Mouse (Mus musculus) kidney, embryonic 16.5 days (tissue): Measurements from ENCODE around the gene Trappc11. TPM values are rescaled to one million over a fixed set of nuclear protein-coding genes. Genes with fewer than 3 reads are reported as not detected.
A peak's percentile ranks its signal among the peaks of the same experiment; 100 is the strongest.
"Not testable (repeated sequence)": the region's sequence is repeated elsewhere in the genome, so short reads cannot be mapped to it uniquely, and the experiment has no call there.

ENCODE experiments used
- ATAC-seq: fragments of 200-750 bp; cut with Nextera tagmentation; 2 replicates; pipeline ENCODE4 v1.8.0; 2017; ENCODE audit warnings: moderate TSS enrichment; ENCODE audit not compliant: low FRiP score, low TSS enrichment
- H3K27ac ChIP-seq: fragments of 300-500 bp; sonication (generic); 2 replicates; pipeline ENCODE4 v1.5.1; 2014; ENCODE audit warnings: low read length
- H3K27me3 ChIP-seq: fragments of 300-500 bp; sonication (generic); 2 replicates; pipeline ENCODE4 v1.6.1; 2014; ENCODE audit warnings: low read length, control low read depth, mixed read lengths; ENCODE audit not compliant: insufficient read depth
- H3K36me3 ChIP-seq: fragments of 300-500 bp; sonication (generic); 2 replicates; pipeline ENCODE4 v1.6.1; 2014; ENCODE audit warnings: low read length, control low read depth, mixed read lengths; ENCODE audit not compliant: insufficient read depth
- H3K4me1 ChIP-seq: fragments of 300-500 bp; sonication (generic); 2 replicates; pipeline ENCODE4 v1.6.1; 2014; ENCODE audit warnings: low read length, control low read depth, mixed read lengths; ENCODE audit not compliant: insufficient read depth
- H3K4me2 ChIP-seq: fragments of 300-500 bp; sonication (generic); replicated peaks from 2 replicates; pipeline ENCODE4 v1.6.1; 2014; ENCODE audit warnings: low read depth, low read length
- H3K4me3 ChIP-seq: fragments of 300-500 bp; sonication (generic); 2 replicates; pipeline ENCODE4 v1.5.1; 2014; ENCODE audit warnings: mild to moderate bottlenecking, low read length
- H3K9ac ChIP-seq: fragments of 300-500 bp; sonication (generic); replicated peaks from 2 replicates; pipeline ENCODE4 v1.6.1; 2014; ENCODE audit warnings: low read length
- H3K9me3 ChIP-seq: fragments of 300-500 bp; sonication (generic); 2 replicates; pipeline ENCODE4 v1.6.1; 2016; ENCODE audit warnings: low read length, control low read depth
- WGBS: fragments of 180-500 bp; shearing (Covaris S2); extraction: QIAGEN DNeasy Blood & Tissue Kit; methylation state at CpG from one replicate; pipeline ENCODE4 v1.1.7; 2014; 5-methylcytosine and 5-hydroxymethylcytosine counted together
- polyA plus RNA-seq: library from polyadenylated mRNA; unstranded; fragments of >200 nt; fragmentation: Nextera tagmentation; extraction: Ambion mirVana; gene quantifications from 2 replicates; pipeline ENCODE4 v1.2.1, GENCODE M21; 2015

Trappc11 gene
- polyA plus RNA-seq, 1 experiment from 2014 or later: 38.8 TPM

- H3K4me3 ChIP-seq: no peak overlapping the region
- H3K9ac ChIP-seq: no peak overlapping the region
- H3K27ac ChIP-seq: peak overlapping the region; percentile 82
- peaks cover 13% of the 10 kb centered on the region; the same call in 1 of the 2 replicates for H3K4me1 ChIP-seq
- 76% methylated on average over 6 of the region's 6 CpGs for WGBS
- H3K36me3 ChIP-seq: peaks cover 29% of the 10 kb centered on the region
- no peaks in the 10 kb centered on the region for H3K27me3 ChIP-seq
- H3K9me3 ChIP-seq: no peaks in the 10 kb centered on the region
- no peak for ATAC-seq
- H3K4me2 ChIP-seq: no peak overlapping the region
Observed at GRCm38 (mm10) chr8:47495428-47495827, 37.8 kb downstream of the Trappc11 start.

- 39% methylated on average over 12 of the region's 12 CpGs for WGBS
- peak; percentile 92 for ATAC-seq
Observed at GRCm38 (mm10) chr8:47494602-47495153, 38.6 kb downstream of the Trappc11 start.

GRCm38 (mm10) chr8:47493106-47493505 is 40.2 kb downstream of the Trappc11 start:
- H3K4me1 ChIP-seq: peaks cover 13% of the 10 kb centered on the region; the same call in 1 of the 2 replicates
- no peak overlapping the region for H3K27ac ChIP-seq
- H3K4me2 ChIP-seq: no peak overlapping the region
- peaks cover 33% of the 10 kb centered on the region for H3K36me3 ChIP-seq
- no peak overlapping the region for H3K9ac ChIP-seq
- no peak overlapping the region for H3K4me3 ChIP-seq
- WGBS: 88% methylated on average over 12 of the region's 12 CpGs
- ATAC-seq: no peak
- no peaks in the 10 kb centered on the region for H3K27me3 ChIP-seq
- no peaks in the 10 kb centered on the region for H3K9me3 ChIP-seq

More at GRCm38 (mm10) chr8:47494602-47495153, 38.6 kb downstream of the Trappc11 start:
- H3K9ac ChIP-seq: no peak overlapping the region
- no peak overlapping the region for H3K4me2 ChIP-seq
- H3K4me3 ChIP-seq: no peak overlapping the region
- peaks cover 13% of the 10 kb centered on the region; the same call in 1 of the 2 replicates for H3K4me1 ChIP-seq
- peaks cover 31% of the 10 kb centered on the region for H3K36me3 ChIP-seq
- H3K27ac ChIP-seq: peak overlapping the region; percentile 82
- no peaks in the 10 kb centered on the region for H3K27me3 ChIP-seq
- no peaks in the 10 kb centered on the region for H3K9me3 ChIP-seq

DNA sequence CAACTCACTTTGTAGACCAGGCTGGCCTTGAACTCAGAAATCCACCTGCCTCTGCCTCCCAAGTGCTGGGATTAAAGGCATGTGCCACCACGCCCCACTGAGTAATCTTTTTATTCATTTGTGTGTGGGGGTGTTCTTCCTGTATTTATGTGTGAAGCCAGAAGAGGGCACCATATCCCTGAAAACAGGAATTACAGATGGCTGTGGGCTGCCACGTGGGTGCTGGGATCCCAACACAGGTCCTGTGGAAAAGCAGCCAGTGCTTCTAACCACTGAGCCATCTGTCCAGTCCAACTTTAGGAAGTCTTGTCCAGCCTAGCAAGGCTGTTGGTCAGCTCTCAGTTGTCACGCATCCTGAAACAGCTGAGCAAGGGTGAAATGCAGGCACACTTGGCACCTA is 46.0 kb downstream of the Trappc11 start:
- H3K4me1 ChIP-seq: peaks cover 3% of the 10 kb centered on the region
- WGBS: 92% methylated on average over 3 of the region's 3 CpGs

GRCm38 (mm10) chr8:47482354-47483071 is 50.8 kb downstream of the Trappc11 start:
- peak; percentile 92 for ATAC-seq
- no peak overlapping the region for H3K4me3 ChIP-seq
- 66% methylated on average over 12 of the region's 12 CpGs for WGBS
- peak overlapping the region; percentile 78 for H3K27ac ChIP-seq
- peaks cover 3% of the 10 kb centered on the region for H3K4me1 ChIP-seq
- H3K27me3 ChIP-seq: no peaks in the 10 kb centered on the region
- H3K9me3 ChIP-seq: peaks cover 6% of the 10 kb centered on the region
- peaks cover 5% of the 10 kb centered on the region for H3K36me3 ChIP-seq
- no peak overlapping the region for H3K9ac ChIP-seq
- peak overlapping the region; percentile 33 for H3K4me2 ChIP-seq

More for the DNA sequence above, 46.0 kb downstream of the Trappc11 start:
- no peak for ATAC-seq
- H3K9me3 ChIP-seq: peaks cover 3% of the 10 kb centered on the region
- H3K27ac ChIP-seq: no peak overlapping the region
- no peak overlapping the region for H3K9ac ChIP-seq
- peaks cover 34% of the 10 kb centered on the region for H3K36me3 ChIP-seq
- H3K4me2 ChIP-seq: no peak overlapping the region
- H3K27me3 ChIP-seq: no peaks in the 10 kb centered on the region
- H3K4me3 ChIP-seq: no peak overlapping the region

GRCm38 (mm10) chr8:47480039-47480438 is 53.2 kb downstream of the Trappc11 start:
- H3K36me3 ChIP-seq: no peaks in the 10 kb centered on the region
- no peak overlapping the region for H3K4me3 ChIP-seq
- no peak overlapping the region for H3K27ac ChIP-seq
- H3K4me1 ChIP-seq: peaks cover 3% of the 10 kb centered on the region
- H3K4me2 ChIP-seq: no peak overlapping the region
- H3K9me3 ChIP-seq: 0 out of 2 replicates have a peak, but pooled peaks cover 3% of the 10 kb centered on the region
- WGBS: 96% methylated on average over 7 of the region's 7 CpGs
- no peak for ATAC-seq
- H3K9ac ChIP-seq: no peak overlapping the region
- no peaks in the 10 kb centered on the region for H3K27me3 ChIP-seq

DNA sequence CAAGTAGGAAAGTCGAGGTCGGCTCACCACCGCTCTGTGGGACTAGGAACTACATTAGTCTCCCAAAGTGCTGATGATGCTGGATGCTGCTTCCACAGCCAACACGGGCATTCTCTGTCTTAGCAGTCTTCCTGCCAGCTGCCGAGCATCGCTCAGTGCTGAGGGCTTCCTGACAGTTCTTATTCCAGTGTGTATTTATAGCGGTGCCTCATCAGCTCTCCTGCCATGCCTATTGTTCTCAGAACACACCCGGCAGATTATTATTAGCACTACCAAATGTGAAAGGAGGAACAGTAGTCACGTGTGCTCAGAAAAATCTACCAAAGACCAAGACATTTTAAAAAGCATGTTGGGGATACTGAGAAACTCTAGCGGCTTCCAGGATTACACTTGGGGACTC is 71.6 kb downstream of the Trappc11 start:
- no peaks in the 10 kb centered on the region for H3K27me3 ChIP-seq
- no peak overlapping the region for H3K9ac ChIP-seq
- H3K36me3 ChIP-seq: no peaks in the 10 kb centered on the region
- H3K9me3 ChIP-seq: peaks cover 13% of the 10 kb centered on the region
- H3K4me2 ChIP-seq: no peak overlapping the region
- no peak for ATAC-seq
- no peak overlapping the region for H3K27ac ChIP-seq
- H3K4me1 ChIP-seq: peaks cover 4% of the 10 kb centered on the region; the same call in 1 of the 2 replicates
- H3K4me3 ChIP-seq: no peak overlapping the region
- 74% methylated on average over 10 of the region's 10 CpGs for WGBS

DNA sequence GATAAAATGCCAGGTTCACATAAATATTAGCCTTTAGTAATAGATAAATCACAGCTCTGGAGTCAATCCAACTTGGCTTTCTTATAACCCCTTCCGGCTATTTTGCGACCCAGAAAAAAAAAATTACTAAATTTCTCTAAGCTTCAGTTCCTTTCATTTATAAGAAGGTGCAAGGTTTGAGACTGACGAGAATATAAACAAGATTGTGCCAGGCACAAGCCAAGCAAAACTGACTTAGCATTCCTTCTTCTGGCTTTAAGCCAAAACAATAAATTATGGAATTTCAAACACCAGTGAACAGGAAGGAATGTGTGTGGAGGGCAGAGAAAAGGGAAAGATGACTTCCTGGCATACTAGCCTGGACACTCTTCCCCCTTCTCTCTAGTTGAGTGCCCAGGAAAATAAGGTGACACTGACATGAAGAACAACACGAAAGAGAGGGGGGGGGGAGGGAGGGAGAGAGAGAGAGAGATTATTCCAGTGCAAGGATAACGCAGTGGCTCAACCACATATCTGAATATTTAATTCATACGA is 74.0 kb downstream of the Trappc11 start:
- H3K9ac ChIP-seq: no peak overlapping the region
- peak; percentile 69; the same call in 1 of the 2 replicates for ATAC-seq
- peaks cover 13% of the 10 kb centered on the region for H3K9me3 ChIP-seq
- no peaks in the 10 kb centered on the region for H3K36me3 ChIP-seq
- H3K4me2 ChIP-seq: no peak overlapping the region
- H3K27ac ChIP-seq: no peak overlapping the region
- H3K4me3 ChIP-seq: no peak overlapping the region
- 46% methylated on average over 6 of the region's 6 CpGs for WGBS
- H3K27me3 ChIP-seq: no peaks in the 10 kb centered on the region
- H3K4me1 ChIP-seq: peaks cover 4% of the 10 kb centered on the region; the same call in 1 of the 2 replicates

DNA sequence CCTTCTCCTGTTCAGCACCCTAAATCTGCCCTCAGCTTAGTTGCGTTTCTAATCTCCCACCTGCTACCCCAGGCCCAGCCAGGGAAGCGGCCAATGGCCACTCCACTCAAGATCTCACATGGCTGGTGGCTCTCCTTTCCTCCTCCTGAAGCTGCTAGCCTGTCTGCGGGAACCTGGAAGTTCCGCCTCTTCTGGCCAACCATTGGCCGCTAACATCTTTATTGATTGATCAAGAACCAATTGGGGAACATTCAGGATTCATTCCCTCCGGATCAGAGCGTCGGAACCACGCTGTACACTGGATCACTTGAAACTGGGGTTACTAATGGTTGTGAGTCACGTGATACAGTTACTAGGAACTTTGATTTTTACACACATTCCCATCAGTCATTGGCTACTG is 74.7 kb downstream of the Trappc11 start:
- 97% methylated on average over 10 of the region's 10 CpGs for WGBS
- H3K36me3 ChIP-seq: no peaks in the 10 kb centered on the region
- H3K4me3 ChIP-seq: no peak overlapping the region
- no peaks in the 10 kb centered on the region for H3K27me3 ChIP-seq
- H3K9me3 ChIP-seq: peaks cover 13% of the 10 kb centered on the region
- H3K9ac ChIP-seq: no peak overlapping the region
- no peak overlapping the region for H3K27ac ChIP-seq
- peaks cover 4% of the 10 kb centered on the region; the same call in 1 of the 2 replicates for H3K4me1 ChIP-seq
- H3K4me2 ChIP-seq: no peak overlapping the region
- ATAC-seq: no peak

- H3K9ac ChIP-seq, H3K27ac ChIP-seq, H3K36me3 ChIP-seq, H3K27me3 ChIP-seq, ATAC-seq, H3K4me3 ChIP-seq, H3K4me1 ChIP-seq, H3K9me3 ChIP-seq, H3K4me2 ChIP-seq: not testable (repeated sequence)
- WGBS: 93% methylated on average over 2 of the region's 2 CpGs
Observed at GRCm38 (mm10) chr8:47449211-47449610, 84.1 kb downstream of the Trappc11 start.
